Mouse (Mus musculus) embryonic facial prominence, embryonic 11.5 days (tissue): ENCODE measurements at regions not wholly inside any gene's neighbourhood (a gene's known extent, or its start where the extent isn't known, plus 50 kb on each side); places are given as distances from the start of the nearest gene placed in this dataset.

Experiments
- ATAC-seq: fragments of 200-750 bp; cut with Nextera tagmentation; replicated peaks from 2 replicates; pipeline ENCODE4 v1.8.0; 2017; ENCODE audit warnings: low read depth; ENCODE audit not compliant: insufficient number of reproducible peaks, low FRiP score, low TSS enrichment
- DNase-seq: peaks from one replicate; pipeline ENCODE4 v3.0.0-alpha.2; 2015; ENCODE audit warnings: low spot score
- H3K27ac ChIP-seq: fragments of 300-500 bp; sonication (generic); replicated peaks from 2 replicates; pipeline ENCODE4 v1.5.1; 2014; ENCODE audit warnings: mild to moderate bottlenecking, low read depth, low read length, control low read depth
- H3K27me3 ChIP-seq: fragments of 300-500 bp; sonication (generic); 2 replicates; pipeline ENCODE4 v1.6.1; 2014; ENCODE audit warnings: mild to moderate bottlenecking, low read length, moderate library complexity, mixed read lengths; ENCODE audit not compliant: control insufficient read depth, insufficient read depth
- H3K36me3 ChIP-seq: fragments of 300-500 bp; sonication (generic); replicated peaks from 2 replicates; pipeline ENCODE4 v1.6.1; 2014; ENCODE audit warnings: low read depth, mild to moderate bottlenecking, low read length, moderate library complexity, mixed read lengths; ENCODE audit not compliant: control insufficient read depth, insufficient read depth
- H3K4me1 ChIP-seq: fragments of 300-500 bp; sonication (generic); 2 replicates; pipeline ENCODE4 v1.6.1; 2014; ENCODE audit warnings: low read length, mixed read lengths; ENCODE audit not compliant: control insufficient read depth, insufficient read depth
- H3K4me2 ChIP-seq: fragments of 300-500 bp; sonication (generic); 2 replicates; pipeline ENCODE4 v1.6.1; 2014; ENCODE audit warnings: low read depth, mild to moderate bottlenecking, control low read depth, low read length, moderate library complexity
- H3K4me3 ChIP-seq: fragments of 300-500 bp; sonication (generic); 2 replicates; pipeline ENCODE4 v1.5.1; 2014; ENCODE audit warnings: low read depth, low read length, control low read depth
- H3K9ac ChIP-seq: fragments of 300-500 bp; sonication (generic); replicated peaks from 2 replicates; pipeline ENCODE4 v1.6.1; 2014; ENCODE audit warnings: mild to moderate bottlenecking, control low read depth, low read length
- H3K9me3 ChIP-seq: fragments of 300-500 bp; sonication (generic); replicated peaks from 2 replicates; pipeline ENCODE4 v1.6.1; 2016; ENCODE audit warnings: mild to moderate bottlenecking, low read length, inconsistent platforms, mixed read lengths; ENCODE audit not compliant: control insufficient read depth
- WGBS: fragments of 180-500 bp; shearing (Covaris S2); extraction: QIAGEN DNeasy Blood & Tissue Kit; methylation state at CpG from one replicate; pipeline ENCODE4 v1.1.7; 2014; 5-methylcytosine and 5-hydroxymethylcytosine counted together

DNA sequence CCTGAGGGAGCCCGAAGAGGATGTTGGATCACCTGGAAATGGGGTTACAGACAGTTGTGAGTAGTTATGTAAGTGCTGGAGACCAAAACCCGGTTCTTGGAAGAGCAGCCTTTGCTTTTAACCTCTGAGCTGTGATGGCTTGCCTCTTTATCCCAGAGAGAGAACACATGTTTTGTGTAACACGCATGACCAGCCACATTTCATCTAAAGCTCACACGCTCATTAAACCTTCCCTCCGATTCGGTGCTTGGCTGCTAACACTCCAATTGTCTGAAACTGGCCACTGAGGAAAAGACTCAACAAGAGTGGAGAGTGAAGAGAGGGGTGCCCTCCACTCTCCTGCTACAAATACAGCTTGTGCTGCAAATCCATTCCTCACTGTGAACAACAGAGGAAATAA lies 210.0 kb downstream of the Prex1 start:
- H3K4me2 ChIP-seq, result no peak overlapping the region
- no peaks in the 10 kb centered on the region for H3K27me3 ChIP-seq
- DNase-seq (no peak), ATAC-seq (no peak)
- H3K9ac ChIP-seq, result no peak overlapping the region
- H3K4me3 ChIP-seq, result no peak overlapping the region
- no peaks in the 10 kb centered on the region for H3K36me3 ChIP-seq
- H3K27ac ChIP-seq, result no peak overlapping the region; the same call in 1 of the 2 replicates
- no peaks in the 10 kb centered on the region; the same call in 1 of the 2 replicates for H3K9me3 ChIP-seq
- no peaks in the 10 kb centered on the region for H3K4me1 ChIP-seq
- 69% methylated on average over 6 of the region's 6 CpGs for WGBS

GRCm38 (mm10) chr2:166492895-166493294 lies 220.7 kb downstream of the Prex1 start:
- no peak for ATAC-seq
- no peak overlapping the region for H3K27ac ChIP-seq

DNA sequence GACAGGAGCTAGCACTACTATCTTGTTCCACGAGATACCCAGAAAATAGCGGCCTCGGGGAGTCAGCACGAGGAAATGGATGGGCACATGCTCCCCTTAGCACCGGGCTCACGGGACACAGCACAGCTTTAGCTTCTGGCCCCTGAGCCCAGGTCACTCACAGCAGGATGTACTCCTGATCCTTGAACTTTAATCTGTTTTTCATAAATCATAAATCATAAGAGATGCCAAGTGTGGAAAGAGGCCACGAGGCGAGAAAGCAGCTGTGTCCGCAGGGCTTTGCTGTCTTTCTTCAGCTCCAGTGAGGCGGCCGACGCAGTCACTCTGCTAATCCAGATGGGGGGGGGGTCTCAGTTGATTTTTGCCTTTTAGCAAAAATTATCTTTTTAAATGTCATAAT lies 221.2 kb downstream of the Prex1 start:
- no peak for ATAC-seq
- Histone ChIP-seq H3K27ac (no peak overlapping the region), H3K9me3 (no peaks in the 10 kb centered on the region), H3K4me3 (no peak overlapping the region), H3K27me3 (no peaks in the 10 kb centered on the region), H3K36me3 (no peaks in the 10 kb centered on the region), H3K4me2 (no peak overlapping the region), H3K4me1 (peaks cover 8% of the 10 kb centered on the region), H3K9ac (no peak overlapping the region)
- DNase-seq, result no peak
- WGBS, result 70% methylated on average over 12 of the region's 12 CpGs

More at GRCm38 (mm10) chr2:166492895-166493294, 220.7 kb downstream of the Prex1 start:
- Histone ChIP-seq H3K9me3 (no peaks in the 10 kb centered on the region), H3K27me3 (no peaks in the 10 kb centered on the region), H3K9ac (no peak overlapping the region), H3K36me3 (no peaks in the 10 kb centered on the region), H3K4me2 (no peak overlapping the region), H3K4me3 (no peak overlapping the region), H3K4me1 (peaks cover 8% of the 10 kb centered on the region)
- WGBS, result 78% methylated on average over 12 of the region's 12 CpGs
- DNase-seq, result no peak

GRCm38 (mm10) chr2:166491861-166492260 lies 221.8 kb downstream of the Prex1 start:
- no peak for DNase-seq
- no peak overlapping the region for H3K4me3 ChIP-seq
- peaks cover 8% of the 10 kb centered on the region for H3K4me1 ChIP-seq
- H3K27ac ChIP-seq, result no peak overlapping the region
- no peaks in the 10 kb centered on the region for H3K36me3 ChIP-seq
- no peak overlapping the region for H3K4me2 ChIP-seq
- no peak overlapping the region for H3K9ac ChIP-seq
- H3K27me3 ChIP-seq, result no peaks in the 10 kb centered on the region
- no peak for ATAC-seq
- no peaks in the 10 kb centered on the region for H3K9me3 ChIP-seq
- 69% methylated on average over 6 of the region's 6 CpGs for WGBS

- peak; percentile 61 for DNase-seq
- H3K4me3 ChIP-seq, result no peak overlapping the region
- H3K27ac ChIP-seq, result peak overlapping the region; percentile 52
- no peak overlapping the region for H3K4me2 ChIP-seq
- H3K9me3 ChIP-seq, result no peaks in the 10 kb centered on the region
- peak; percentile 34; the same call in 1 of the 2 replicates for ATAC-seq
- 33% methylated on average over 15 of the region's 15 CpGs for WGBS
- no peaks in the 10 kb centered on the region for H3K27me3 ChIP-seq
- H3K36me3 ChIP-seq, result no peaks in the 10 kb centered on the region
- peaks cover 8% of the 10 kb centered on the region for H3K4me1 ChIP-seq
- H3K9ac ChIP-seq, result peak overlapping the region; percentile 43
Observed at GRCm38 (mm10) chr2:166489041-166489872, 224.4 kb downstream of the Prex1 start.

- peaks cover 8% of the 10 kb centered on the region for H3K4me1 ChIP-seq
- no peak overlapping the region for H3K27ac ChIP-seq
- no peak overlapping the region for H3K9ac ChIP-seq
- 91% methylated on average over 15 of the region's 15 CpGs for WGBS
- no peak overlapping the region for H3K4me3 ChIP-seq
- H3K27me3 ChIP-seq, result no peaks in the 10 kb centered on the region
- H3K9me3 ChIP-seq, result no peaks in the 10 kb centered on the region
- ATAC-seq, result no peak
- no peak overlapping the region for H3K4me2 ChIP-seq
- DNase-seq, result no peak
- H3K36me3 ChIP-seq, result no peaks in the 10 kb centered on the region
Observed at GRCm38 (mm10) chr2:166487688-166488087, 225.9 kb downstream of the Prex1 start.

- DNase-seq (no peak), ATAC-seq (no peak)
- H3K4me2 ChIP-seq, result no peak overlapping the region
- H3K9me3 ChIP-seq, result no peaks in the 10 kb centered on the region
- H3K27me3 ChIP-seq, result no peaks in the 10 kb centered on the region
- H3K9ac ChIP-seq, result no peak overlapping the region
- peaks cover 6% of the 10 kb centered on the region for H3K4me1 ChIP-seq
- H3K27ac ChIP-seq, result 0 out of 2 replicates have a peak overlapping the region, but pooled peaks have one; percentile 7
- no peaks in the 10 kb centered on the region for H3K36me3 ChIP-seq
- no peak overlapping the region for H3K4me3 ChIP-seq
- 76% methylated on average over 4 of the region's 4 CpGs for WGBS
Observed at GRCm38 (mm10) chr2:166485788-166486187, 227.8 kb downstream of the Prex1 start.

DNA sequence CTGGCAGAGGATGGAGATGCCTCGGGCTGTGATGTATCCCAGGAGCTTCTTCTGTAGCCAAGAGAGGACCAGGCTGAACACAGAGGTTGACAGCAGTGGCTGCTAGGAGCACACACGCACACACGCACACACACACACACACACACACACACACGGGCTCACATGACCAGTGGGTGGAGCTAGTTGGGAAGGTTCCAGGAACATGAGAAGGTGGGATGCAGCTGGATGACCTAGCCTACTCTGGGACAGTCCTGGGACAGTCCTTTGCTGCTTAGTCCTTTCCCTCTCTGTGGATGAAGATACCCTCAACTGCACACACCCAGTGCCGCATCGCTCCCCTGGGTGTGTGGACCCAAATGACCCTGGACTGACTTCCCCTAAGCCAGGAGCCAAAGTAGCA lies 228.3 kb downstream of the Prex1 start:
- Histone ChIP-seq H3K4me3 (no peak overlapping the region), H3K36me3 (no peaks in the 10 kb centered on the region), H3K27ac (no peak overlapping the region), H3K4me1 (peaks cover 5% of the 10 kb centered on the region), H3K9ac (no peak overlapping the region), H3K9me3 (no peaks in the 10 kb centered on the region), H3K27me3 (no peaks in the 10 kb centered on the region), H3K4me2 (no peak overlapping the region)
- 79% methylated on average over 6 of the region's 6 CpGs for WGBS
- no peak for DNase-seq
- ATAC-seq, result no peak
